In genomic region chr9:60895486-60896110, GRCm38 (mm10) we compare ENCODE assay signal across 9 mouse cellular contexts.
DNase-seq lines count a peak whose midpoint lies in the region; ATAC-seq and TF ChIP-seq lines count a peak whose summit lies in the region.
"Had no signal": no experiment of that assay in that cellular context is flagged by ENCODE, and none has a peak within 500 bp of the region (broad histone marks: within the 10 kb centered on the region; RNA-seq: fewer than 3 reads in every experiment).

No protein-coding gene starts in this region.

- intact Hi-C loops in left cerebral cortex, postnatal 14 days (cut with DNase I), result loop anchor here (1.0 to 10.0 kb wide), 3 partner anchors 42 to 1004 kb away; no protein-coding TSS in a partner anchor

- H3K27ac ChIP-seq in hindbrain, embryonic 11.5 days (ENCODE audit: low read depth, low read length), result no peak overlapping the region
- no peak overlapping the region for H3K27ac ChIP-seq in hindbrain, embryonic 16.5 days (ENCODE audit: low read depth, low read length)
- no peak overlapping the region for H3K27ac ChIP-seq in bone marrow macrophage, adult 2 months (ENCODE audit: insufficient read depth, low read depth, low read length)
- no peak overlapping the region for H3K27ac ChIP-seq in forebrain, embryonic 12.5 days
- no peak overlapping the region for H3K27ac ChIP-seq in intestine, postnatal 0 days (ENCODE audit: low read depth, low read length)
- no peak overlapping the region for H3K27ac ChIP-seq in midbrain, embryonic 14.5 days (replicated peaks; ENCODE audit: low read depth, low read length)
- H3K27ac ChIP-seq: liver, embryonic 15.5 days had no signal

- H3K4me1 ChIP-seq in hindbrain, embryonic 11.5 days (replicated peaks; ENCODE audit: control insufficient read depth, insufficient read depth, low read length), result no peaks in the 10 kb centered on the region
- H3K4me1 ChIP-seq in hindbrain, embryonic 16.5 days (ENCODE audit: control insufficient read depth, insufficient read depth, low read depth, low read length), result no peaks in the 10 kb centered on the region; the same call in 1 of the 2 replicates
- peaks cover 22% of the 10 kb centered on the region for H3K4me1 ChIP-seq in bone marrow macrophage, adult 2 months (ENCODE audit: control insufficient read depth, insufficient read depth, low read length)
- peaks cover 17% of the 10 kb centered on the region for H3K4me1 ChIP-seq in forebrain, embryonic 12.5 days
- H3K4me1 ChIP-seq in intestine, postnatal 0 days (replicated peaks; ENCODE audit: control insufficient read depth, insufficient read depth, low read length), result no peaks in the 10 kb centered on the region
- H3K4me1 ChIP-seq in midbrain, embryonic 14.5 days (ENCODE audit: control insufficient read depth, insufficient read depth, low read length), result peaks cover 15% of the 10 kb centered on the region
- H3K4me1 ChIP-seq: liver, embryonic 15.5 days had no signal

- peak; percentile 68; the same call in 1 of the 2 replicates for TF ChIP-seq CTCF in bone marrow macrophage, adult 2 months (IDR thresholded peaks at IDR 0.05; ENCODE audit: low read depth, low read length)
- TF ChIP-seq CTCF in intestine, postnatal 0 days (IDR thresholded peaks at IDR 0.05; ENCODE audit: low read depth), result peak; percentile 95

- no peak overlapping the region for H3K4me3 ChIP-seq in hindbrain, embryonic 11.5 days (ENCODE audit: low read depth, low read length)
- H3K4me3 ChIP-seq in hindbrain, embryonic 16.5 days (ENCODE audit: low read length), result no peak overlapping the region
- no peak overlapping the region for H3K4me3 ChIP-seq in bone marrow macrophage, adult 2 months (ENCODE audit: insufficient read depth, low read length)
- no peak overlapping the region for H3K4me3 ChIP-seq in forebrain, embryonic 12.5 days (replicated peaks)
- no peak overlapping the region for H3K4me3 ChIP-seq in intestine, postnatal 0 days (ENCODE audit: low read depth, low read length)
- no peak overlapping the region for H3K4me3 ChIP-seq in midbrain, embryonic 14.5 days (replicated peaks; ENCODE audit: low read depth, low read length)
- H3K4me3 ChIP-seq: liver, embryonic 15.5 days had no signal

- H3K36me3 ChIP-seq in hindbrain, embryonic 11.5 days (ENCODE audit: control insufficient read depth, insufficient read depth, low read length), result no peaks in the 10 kb centered on the region
- no peaks in the 10 kb centered on the region for H3K36me3 ChIP-seq in hindbrain, embryonic 16.5 days (ENCODE audit: control insufficient read depth, insufficient read depth, low read length)
- H3K36me3 ChIP-seq in forebrain, embryonic 12.5 days (replicated peaks), result no peaks in the 10 kb centered on the region
- H3K36me3 ChIP-seq in intestine, postnatal 0 days (ENCODE audit: control insufficient read depth, insufficient read depth), result no peaks in the 10 kb centered on the region
- H3K36me3 ChIP-seq in midbrain, embryonic 14.5 days (ENCODE audit: control insufficient read depth, insufficient read depth, low read length), result no peaks in the 10 kb centered on the region
- H3K36me3 ChIP-seq: liver, embryonic 15.5 days had no signal

- no peak overlapping the region for H3K9ac ChIP-seq in hindbrain, embryonic 11.5 days (ENCODE audit: low read depth, low read length)
- no peak overlapping the region for H3K9ac ChIP-seq in hindbrain, embryonic 16.5 days (ENCODE audit: low read depth, low read length)
- H3K9ac ChIP-seq in forebrain, embryonic 12.5 days, result no peak overlapping the region
- no peak overlapping the region for H3K9ac ChIP-seq in intestine, postnatal 0 days (ENCODE audit: low read depth, low read length)
- no peak overlapping the region for H3K9ac ChIP-seq in midbrain, embryonic 14.5 days (replicated peaks; ENCODE audit: low read length)
- H3K9ac ChIP-seq: liver, embryonic 15.5 days had no signal

- DNase-seq in hindbrain, embryonic 11.5 days (ENCODE audit: low spot score), result peak; percentile 71
- peak; percentile 73 to 76 for DNase-seq in left cerebral cortex, postnatal 14 days (ENCODE audit: low spot score in 2 of 2)
- peak; percentile 88 for DNase-seq in midbrain, embryonic 14.5 days
- DNase-seq in testis, postnatal 10 days (ENCODE audit: low spot score), result peak; percentile 79

- TF ChIP-seq POLR2A in bone marrow macrophage, adult 2 months (IDR thresholded peaks at IDR 0.05; ENCODE audit: borderline replicate concordance, low read depth, low read length), result no peak

- no peak overlapping the region for H3K4me2 ChIP-seq in hindbrain, embryonic 11.5 days (replicated peaks; ENCODE audit: low read depth, low read length)
- no peak overlapping the region for H3K4me2 ChIP-seq in hindbrain, embryonic 16.5 days (ENCODE audit: low read length)
- H3K4me2 ChIP-seq in forebrain, embryonic 12.5 days, result no peak overlapping the region
- no peak overlapping the region for H3K4me2 ChIP-seq in intestine, postnatal 0 days (replicated peaks; ENCODE audit: low read depth)
- H3K4me2 ChIP-seq in midbrain, embryonic 14.5 days (ENCODE audit: low read length), result no peak overlapping the region
- H3K4me2 ChIP-seq: liver, embryonic 15.5 days had no signal

- peaks cover 5% of the 10 kb centered on the region; the same call in 1 of the 2 replicates for H3K27me3 ChIP-seq in hindbrain, embryonic 11.5 days (ENCODE audit: control insufficient read depth, insufficient read depth, low read length)
- H3K27me3 ChIP-seq in hindbrain, embryonic 16.5 days (replicated peaks; ENCODE audit: control insufficient read depth, insufficient read depth, low read length), result no peaks in the 10 kb centered on the region; the same call in 1 of the 2 replicates
- peaks cover 59% of the 10 kb centered on the region for H3K27me3 ChIP-seq in forebrain, embryonic 12.5 days
- H3K27me3 ChIP-seq in intestine, postnatal 0 days (replicated peaks; ENCODE audit: control insufficient read depth, insufficient read depth, low read length), result no peaks in the 10 kb centered on the region
- no peaks in the 10 kb centered on the region; the same call in 1 of the 2 replicates for H3K27me3 ChIP-seq in midbrain, embryonic 14.5 days (ENCODE audit: control insufficient read depth, insufficient read depth, low read length)
- H3K27me3 ChIP-seq: liver, embryonic 15.5 days had no signal

- no peak for ATAC-seq in hindbrain, embryonic 11.5 days (ENCODE audit: low FRiP score)
- ATAC-seq in hindbrain, embryonic 16.5 days, result no peak; the same call in 1 of the 2 replicates
- ATAC-seq in forebrain, embryonic 12.5 days (ENCODE audit: low FRiP score), result peak; percentile 64
- no peak for ATAC-seq in intestine, postnatal 0 days
- peak; percentile 70; the same call in 1 of the 2 replicates for ATAC-seq in midbrain, embryonic 14.5 days (ENCODE audit: low FRiP score, low TSS enrichment)

- H3K9me3 ChIP-seq in hindbrain, embryonic 11.5 days (ENCODE audit: control insufficient read depth, low read length), result no peaks in the 10 kb centered on the region
- H3K9me3 ChIP-seq in hindbrain, embryonic 16.5 days (ENCODE audit: control insufficient read depth, low read length), result no peaks in the 10 kb centered on the region
- H3K9me3 ChIP-seq in forebrain, embryonic 12.5 days, result no peaks in the 10 kb centered on the region
- H3K9me3 ChIP-seq in intestine, postnatal 0 days (ENCODE audit: control insufficient read depth), result no peaks in the 10 kb centered on the region
- no peaks in the 10 kb centered on the region for H3K9me3 ChIP-seq in midbrain, embryonic 14.5 days (ENCODE audit: control insufficient read depth, low read length)
- H3K9me3 ChIP-seq: liver, embryonic 15.5 days had no signal

- 66% methylated on average over 8 of the region's 8 CpGs for WGBS in hindbrain, embryonic 11.5 days
- 49% methylated on average over 8 of the region's 8 CpGs for WGBS in hindbrain, embryonic 16.5 days
- 68% methylated on average over 8 of the region's 8 CpGs for WGBS in forebrain, embryonic 12.5 days
- 62% methylated on average over 8 of the region's 8 CpGs for WGBS in intestine, postnatal 0 days
- WGBS in midbrain, embryonic 14.5 days, result 58% methylated on average over 8 of the region's 8 CpGs

Comparison
In these comparisons a context has a peak if more than half of its experiments do, and no peak if none do; other contexts are left out.
1. ATAC-seq: peak in forebrain, embryonic 12.5 days (single experiment) and midbrain, embryonic 14.5 days (single experiment); none in hindbrain, embryonic 11.5 days (single experiment), hindbrain, embryonic 16.5 days (single experiment) and intestine, postnatal 0 days (single experiment).
2. Peak in every context shown above with its lines, with median percentiles within 50 percentile points of each other: DNase-seq.